Mouse (Mus musculus) stomach, postnatal 0 days (tissue): ENCODE results near the gene Chchd3. TPM values are rescaled to one million over a fixed set of nuclear protein-coding genes. Genes with fewer than 3 reads are reported as not detected.

ENCODE experiments used
- ATAC-seq: fragments of 200-750 bp; cut with Nextera tagmentation; 2 replicates; pipeline ENCODE4 v1.8.0; 2017; ENCODE audit not compliant: low FRiP score, low TSS enrichment
- DNase-seq: peaks from one replicate; pipeline ENCODE4 v3.0.0-alpha.2; 2016; ENCODE audit warnings: low spot score
- H3K27ac ChIP-seq: fragments of 300-500 bp; sonication (generic); replicated peaks from 2 replicates; pipeline ENCODE4 v1.5.1; 2014; ENCODE audit warnings: mild to moderate bottlenecking, control low read depth
- H3K27me3 ChIP-seq: fragments of 300-500 bp; sonication (generic); 2 replicates; pipeline ENCODE4 v1.6.1; 2014; ENCODE audit warnings: low read length; ENCODE audit not compliant: control insufficient read depth, insufficient read depth
- H3K36me3 ChIP-seq: fragments of 300-500 bp; sonication (generic); 2 replicates; pipeline ENCODE4 v1.6.1; 2014; ENCODE audit warnings: low read length, mixed read lengths; ENCODE audit not compliant: control insufficient read depth, insufficient read depth
- H3K4me1 ChIP-seq: fragments of 300-500 bp; sonication (generic); replicated peaks from 2 replicates; pipeline ENCODE4 v1.6.1; 2014; ENCODE audit warnings: antibody characterized with exemption; ENCODE audit not compliant: control insufficient read depth, insufficient read depth
- H3K4me2 ChIP-seq: fragments of 300-500 bp; sonication (generic); replicated peaks from 2 replicates; pipeline ENCODE4 v1.6.1; 2014; ENCODE audit warnings: low read depth, mild to moderate bottlenecking, control low read depth, moderate library complexity
- H3K4me3 ChIP-seq: fragments of 300-500 bp; sonication (generic); 2 replicates; pipeline ENCODE4 v1.5.1; 2014; ENCODE audit warnings: low read depth, low read length, control low read depth
- H3K9ac ChIP-seq: fragments of 300-500 bp; sonication (generic); 2 replicates; pipeline ENCODE4 v1.6.1; 2014; ENCODE audit warnings: mild to moderate bottlenecking, low read length, control low read depth, mixed read lengths
- H3K9me3 ChIP-seq: fragments of 300-500 bp; sonication (generic); 2 replicates; pipeline ENCODE4 v1.6.1; 2016; ENCODE audit warnings: low read length; ENCODE audit not compliant: control insufficient read depth
- CTCF ChIP-seq: IDR thresholded peaks from 2 replicates; pipeline ENCODE4 v1.5.1; 2016; ENCODE audit warnings: antibody characterized with exemption, low read depth, mild to moderate bottlenecking, moderate library complexity
- EP300 ChIP-seq: optimal IDR thresholded peaks from 2 replicates; pipeline ENCODE3; 2016; ENCODE audit warnings: antibody characterized with exemption
- WGBS: fragments of 180-500 bp; shearing (Covaris S2); extraction: QIAGEN DNeasy Blood & Tissue Kit; methylation state at CpG from one replicate; pipeline ENCODE4 v1.1.7; 2014; 5-methylcytosine and 5-hydroxymethylcytosine counted together
- polyA plus RNA-seq: library from polyadenylated mRNA; unstranded; fragments of >200 nt; fragmentation: Nextera tagmentation; extraction: Ambion mirVana; gene quantifications from 2 replicates; pipeline ENCODE4 v1.2.1, GENCODE M21; 2015

Chchd3 gene
- polyA plus RNA-seq, 1 experiment from 2014 or later, result 91.0 TPM

DNA sequence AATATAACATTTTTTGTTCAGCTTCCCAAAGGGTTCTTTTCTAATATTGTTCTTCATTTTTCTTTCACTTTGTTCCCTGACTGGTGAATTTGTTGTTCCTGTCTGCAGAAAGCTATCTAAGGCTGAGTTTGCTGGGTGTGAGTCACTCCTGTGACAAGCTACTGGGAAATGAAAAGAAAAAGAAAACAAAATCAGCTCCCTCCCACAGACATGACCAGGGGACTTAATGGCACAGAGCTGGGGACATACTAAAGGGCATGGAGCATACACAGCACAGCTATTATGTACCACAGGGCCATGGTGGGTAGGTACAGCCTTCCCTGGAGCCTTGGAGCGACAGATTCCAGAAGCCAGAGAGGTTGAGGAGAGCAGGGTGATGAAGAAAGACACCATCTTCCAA is 63.5 kb downstream of the Chchd3 start:
- TF ChIP-seq CTCF, result no peak
- TF ChIP-seq EP300, result no peak
- Histone ChIP-seq H3K9ac (no peak overlapping the region), H3K4me2 (no peak overlapping the region), H3K4me1 (no peaks in the 10 kb centered on the region; the same call in 1 of the 2 replicates), H3K36me3 (no peaks in the 10 kb centered on the region), H3K27me3 (no peaks in the 10 kb centered on the region), H3K4me3 (no peak overlapping the region), H3K27ac (peak overlapping the region; percentile 45), H3K9me3 (no peaks in the 10 kb centered on the region)
- WGBS, result 77% methylated on average over 1 of the region's 1 CpGs
- peak; percentile 65 for ATAC-seq
- DNase-seq, result no peak

DNA sequence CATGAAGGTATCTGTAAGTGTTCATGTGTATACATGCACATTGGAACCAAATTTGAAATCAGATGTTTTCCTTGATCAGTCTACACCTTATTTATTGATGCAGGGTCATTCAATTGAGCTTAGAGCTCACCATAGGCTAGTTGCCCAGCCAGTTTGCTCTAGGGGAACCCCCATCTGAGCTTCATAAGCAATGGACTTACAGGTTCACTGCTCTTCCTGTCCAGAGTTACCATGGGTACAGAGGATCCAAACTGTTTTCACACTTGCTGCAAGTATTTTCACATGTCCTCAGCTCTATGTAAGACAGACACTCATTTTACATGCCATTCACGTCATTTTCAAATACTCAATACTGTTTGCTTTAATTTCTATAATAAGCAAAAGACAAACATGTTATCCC is 66.2 kb downstream of the Chchd3 start:
- Histone ChIP-seq H3K9ac (no peak overlapping the region), H3K36me3 (no peaks in the 10 kb centered on the region), H3K9me3 (no peaks in the 10 kb centered on the region), H3K4me1 (no peaks in the 10 kb centered on the region; the same call in 1 of the 2 replicates), H3K27me3 (no peaks in the 10 kb centered on the region), H3K4me3 (no peak overlapping the region), H3K27ac (no peak overlapping the region), H3K4me2 (no peak overlapping the region)
- WGBS, result 78% methylated on average over 1 of the region's 1 CpGs
- TF ChIP-seq CTCF (no peak), EP300 (no peak)
- ATAC-seq (no peak), DNase-seq (no peak)

DNA sequence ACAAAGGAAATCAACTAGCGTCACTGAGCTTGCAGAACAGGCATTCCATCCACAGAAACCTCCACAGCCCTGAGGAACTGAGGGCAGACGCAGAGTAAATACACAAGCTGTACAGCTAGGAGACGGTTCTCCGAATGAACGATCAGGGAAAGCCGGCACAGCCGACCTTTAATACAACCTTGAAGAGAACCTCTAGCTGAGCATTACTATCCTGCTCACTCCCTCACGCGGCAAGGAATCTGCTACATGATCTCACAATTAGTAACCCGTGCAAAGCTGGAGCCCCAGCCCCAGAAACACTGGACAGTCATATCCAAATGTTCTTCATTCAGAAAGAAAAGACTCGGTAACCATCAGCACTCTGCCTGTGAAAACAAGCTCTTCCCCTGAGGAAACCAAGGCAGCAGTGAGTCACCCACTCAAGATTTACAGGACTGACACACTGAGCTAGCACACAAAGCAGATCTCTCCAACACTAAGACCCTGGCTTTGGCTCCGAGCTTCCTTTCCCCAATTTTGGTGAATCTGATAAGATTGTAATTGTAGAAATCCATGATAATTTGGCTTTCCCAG is 69.9 kb downstream of the Chchd3 start:
- WGBS, result 41% methylated on average over 12 of the region's 12 CpGs
- Histone ChIP-seq H3K27me3 (no peaks in the 10 kb centered on the region), H3K4me1 (no peaks in the 10 kb centered on the region), H3K9ac (no peak overlapping the region), H3K27ac (no peak overlapping the region), H3K4me2 (no peak overlapping the region), H3K9me3 (no peaks in the 10 kb centered on the region), H3K36me3 (no peaks in the 10 kb centered on the region), H3K4me3 (no peak overlapping the region)
- no peak for DNase-seq
- TF ChIP-seq CTCF (no peak), EP300 (no peak)
- ATAC-seq, result 0 out of 2 replicates have a peak, but pooled peaks have one; percentile 32

DNA sequence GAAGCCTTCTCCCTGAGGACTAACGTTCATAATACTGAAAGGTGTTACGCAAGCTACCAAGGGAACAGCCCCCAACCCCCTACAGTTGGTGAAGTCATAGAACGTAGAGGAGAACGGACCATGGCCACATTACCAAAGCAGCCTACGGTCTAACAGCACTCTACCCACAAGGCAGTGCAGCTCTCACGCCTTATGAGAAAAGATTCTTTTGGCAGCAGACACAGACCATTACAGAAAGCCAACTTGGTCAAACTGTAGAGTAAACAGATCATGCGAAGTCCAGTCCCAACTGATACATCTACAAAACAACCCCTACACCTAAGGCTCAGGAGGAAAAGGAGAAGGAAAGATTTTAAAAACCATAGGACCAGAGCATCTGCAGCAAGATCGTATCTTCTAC is 71.5 kb downstream of the Chchd3 start:
- Histone ChIP-seq H3K9ac (no peak overlapping the region), H3K27me3 (no peaks in the 10 kb centered on the region), H3K36me3 (no peaks in the 10 kb centered on the region), H3K4me1 (no peaks in the 10 kb centered on the region), H3K9me3 (no peaks in the 10 kb centered on the region), H3K4me2 (no peak overlapping the region), H3K4me3 (no peak overlapping the region), H3K27ac (no peak overlapping the region)
- DNase-seq, result no peak
- ATAC-seq, result no peak
- TF ChIP-seq EP300 (no peak), CTCF (no peak)
- WGBS, result 87% methylated on average over 8 of the region's 8 CpGs

DNA sequence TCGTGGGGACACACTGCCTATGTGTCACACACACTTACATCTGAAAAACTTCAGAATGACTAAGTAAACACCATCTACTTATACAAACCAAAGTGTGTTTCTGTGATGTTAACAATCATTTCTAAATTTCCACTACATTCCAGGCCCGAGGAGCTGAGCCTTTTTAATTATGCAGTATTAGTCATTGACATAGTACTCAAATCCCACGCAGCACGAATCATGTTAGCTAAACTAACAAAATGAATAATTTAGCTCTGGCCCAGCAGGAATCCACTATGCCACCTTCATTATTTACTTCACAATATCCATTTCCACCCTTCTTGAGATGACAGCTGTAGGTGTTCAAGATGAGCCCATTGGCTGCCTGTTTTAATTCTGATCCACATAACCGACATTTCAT is 76.2 kb downstream of the Chchd3 start:
- ATAC-seq (no peak), DNase-seq (no peak)
- Histone ChIP-seq H3K4me3 (no peak overlapping the region), H3K4me2 (no peak overlapping the region), H3K4me1 (no peaks in the 10 kb centered on the region), H3K36me3 (no peaks in the 10 kb centered on the region), H3K27me3 (no peaks in the 10 kb centered on the region), H3K27ac (no peak overlapping the region), H3K9ac (no peak overlapping the region), H3K9me3 (no peaks in the 10 kb centered on the region)
- TF ChIP-seq CTCF, result no peak
- no peak for TF ChIP-seq EP300
- WGBS, result 51% methylated on average over 5 of the region's 5 CpGs

DNA sequence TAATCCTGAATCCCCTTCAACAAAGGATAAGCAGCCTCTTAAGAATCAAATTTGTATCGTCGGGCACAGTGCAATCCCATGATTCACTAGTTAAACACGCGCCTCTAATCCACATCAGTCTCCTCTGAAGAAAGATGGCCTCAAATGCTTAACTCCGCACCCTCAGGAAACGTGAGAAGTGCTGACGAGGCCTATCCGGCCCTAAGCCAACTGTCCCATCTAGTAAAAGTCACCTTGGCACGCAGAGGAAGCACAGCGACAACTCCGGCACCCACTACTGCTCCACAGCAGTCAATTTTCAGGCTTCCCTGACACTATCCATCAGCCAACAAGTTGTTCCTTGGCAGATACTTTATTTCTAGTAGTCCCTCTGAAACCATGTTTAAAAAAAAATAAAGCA is 78.8 kb downstream of the Chchd3 start:
- Histone ChIP-seq H3K27ac (no peak overlapping the region), H3K4me2 (no peak overlapping the region), H3K9me3 (no peaks in the 10 kb centered on the region), H3K4me1 (no peaks in the 10 kb centered on the region), H3K36me3 (no peaks in the 10 kb centered on the region), H3K9ac (no peak overlapping the region), H3K4me3 (no peak overlapping the region), H3K27me3 (no peaks in the 10 kb centered on the region)
- DNase-seq, result no peak
- ATAC-seq, result no peak
- 58% methylated on average over 11 of the region's 11 CpGs for WGBS
- TF ChIP-seq CTCF (no peak), EP300 (no peak)
